Mouse (Mus musculus) thymus, adult 18-20 months (tissue): ENCODE measurements around the gene Fam71b.

Source experiments
- DNase-seq, 2 experiments: peaks; one replicate each; pipeline ENCODE4 v3.0.0; 2022; ENCODE audit warnings: mixed read lengths in 2 of 2

The Fam71b gene

GRCm38 (mm10) chr11:46396167-46396859 lies at the start of gene Fam71b:
Fam71b (plus strand) TSS chr11:46396559.
- peak; percentile 39 to 63 for DNase-seq

GRCm38 (mm10) chr11:46347756-46348155 lies 48.6 kb upstream of the Fam71b start:
- DNase-seq: no peak

- DNase-seq: no peak
These were observed 47.9 kb upstream of the Fam71b start for GRCm38 (mm10) chr11:46348416-46348815.

- DNase-seq: no peak
These were observed 46.5 kb upstream of the Fam71b start for GRCm38 (mm10) chr11:46349681-46350410.

- DNase-seq: no peak
These were observed 38.0 kb upstream of the Fam71b start for GRCm38 (mm10) chr11:46358369-46358768.

- DNase-seq: no peak
These were observed 35.2 kb upstream of the Fam71b start for GRCm38 (mm10) chr11:46360991-46361665.

GRCm38 (mm10) chr11:46362061-46363022 lies 34.0 kb upstream of the Fam71b start:
- no peak for DNase-seq

GRCm38 (mm10) chr11:46363864-46364263 lies 32.5 kb upstream of the Fam71b start:
- no peak for DNase-seq

GRCm38 (mm10) chr11:46365744-46366143 lies 30.6 kb upstream of the Fam71b start:
- no peak for DNase-seq

GRCm38 (mm10) chr11:46366357-46366756 lies 30.0 kb upstream of the Fam71b start:
- DNase-seq: no peak

GRCm38 (mm10) chr11:46370457-46370856 lies 25.9 kb upstream of the Fam71b start:
- DNase-seq: no peak

- DNase-seq: no peak
These were observed 25.1 kb upstream of the Fam71b start for GRCm38 (mm10) chr11:46371250-46371649.

GRCm38 (mm10) chr11:46372331-46372953 lies 23.9 kb upstream of the Fam71b start:
- DNase-seq: no peak

GRCm38 (mm10) chr11:46373071-46374030 lies 23.0 kb upstream of the Fam71b start:
- DNase-seq: no peak

GRCm38 (mm10) chr11:46375015-46375414 lies 21.3 kb upstream of the Fam71b start:
- no peak for DNase-seq

GRCm38 (mm10) chr11:46377316-46377715 lies 19.0 kb upstream of the Fam71b start:
- DNase-seq: no peak

GRCm38 (mm10) chr11:46377819-46378782 lies 18.3 kb upstream of the Fam71b start:
- no peak for DNase-seq

- peak in 1 of 2 experiments; percentile 44 for DNase-seq
These were observed 16.2 kb upstream of the Fam71b start for GRCm38 (mm10) chr11:46380097-46380675.

- no peak for DNase-seq
These were observed 13.9 kb upstream of the Fam71b start for GRCm38 (mm10) chr11:46382466-46382865.
